ENCODE assay signal across 26 mouse cellular contexts in the genomic region with DNA sequence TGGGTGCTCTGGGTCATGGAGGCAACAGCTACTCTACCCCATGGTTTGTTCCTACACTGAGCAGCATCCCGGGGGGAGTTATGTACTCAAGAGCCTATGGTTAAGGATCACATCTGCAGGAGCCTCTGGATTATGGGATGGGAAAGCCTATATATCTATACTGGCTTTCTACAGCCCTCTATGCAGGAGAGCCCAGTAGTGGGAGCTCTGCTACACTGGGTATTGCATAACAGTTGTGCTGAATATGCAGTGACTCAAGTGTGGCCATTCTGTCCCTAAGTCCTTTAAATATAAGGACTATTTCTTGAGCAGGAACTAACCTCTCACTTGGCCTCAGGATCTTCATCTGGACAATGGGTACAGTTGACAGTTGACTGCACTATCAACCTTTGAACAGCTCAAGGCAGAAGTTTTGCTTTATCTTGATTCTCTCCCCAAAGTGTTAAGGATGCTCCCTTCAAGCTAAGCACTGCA. TPM values are rescaled to one million over a fixed set of nuclear protein-coding genes. Genes with fewer than 3 reads are reported as not detected.
A peak's percentile ranks its signal among the peaks of the same experiment; 100 is the strongest.
DNase-seq lines count a peak whose midpoint lies in the region; ATAC-seq lines count a peak whose summit lies in the region.
"Had no signal": no experiment of that assay in that cellular context is flagged by ENCODE, and none has a peak within 500 bp of the region (broad histone marks: within the 10 kb centered on the region; RNA-seq: fewer than 3 reads in every experiment).

No protein-coding gene starts in this region.

- H3K9me3 ChIP-seq in limb, embryonic 15.5 days = no peaks in the 10 kb centered on the region
- H3K9me3 ChIP-seq in limb, embryonic 10.5 days (replicated peaks) = no peaks in the 10 kb centered on the region
- H3K9me3 ChIP-seq in lung, embryonic 16.5 days (ENCODE audit: control insufficient read depth, low read length) = no peaks in the 10 kb centered on the region
- no peaks in the 10 kb centered on the region for H3K9me3 ChIP-seq in liver, embryonic 16.5 days (replicated peaks; ENCODE audit: control insufficient read depth, low read length)
- H3K9me3 ChIP-seq: embryonic facial prominence, embryonic 10.5 days; forebrain, embryonic 10.5 days; hindbrain, embryonic 10.5 days; midbrain, embryonic 13.5 days had no signal

- H3K4me3 ChIP-seq in limb, embryonic 15.5 days = no peak overlapping the region
- no peak overlapping the region for H3K4me3 ChIP-seq in limb, embryonic 10.5 days
- H3K4me3 ChIP-seq in lung, embryonic 16.5 days (ENCODE audit: low read length) = no peak overlapping the region
- no peak overlapping the region for H3K4me3 ChIP-seq in liver, embryonic 16.5 days (ENCODE audit: low read depth, low read length)
- H3K4me3 ChIP-seq: embryonic facial prominence, embryonic 10.5 days; forebrain, embryonic 10.5 days; hindbrain, embryonic 10.5 days; left cerebral cortex, adult 2 months; midbrain, embryonic 13.5 days had no signal

- 80% methylated on average over 1 of the region's 1 CpGs for WGBS in limb, embryonic 15.5 days
- WGBS in limb, embryonic 10.5 days = 85% methylated on average over 1 of the region's 1 CpGs
- WGBS in lung, embryonic 16.5 days = 62% methylated on average over 1 of the region's 1 CpGs
- WGBS in liver, embryonic 16.5 days (ENCODE audit: insufficient replicate concordance) = 47% methylated on average over 1 of the region's 1 CpGs

- H3K36me3 ChIP-seq in limb, embryonic 15.5 days = peaks cover 58% of the 10 kb centered on the region
- peaks cover 34% of the 10 kb centered on the region for H3K36me3 ChIP-seq in limb, embryonic 10.5 days
- peaks cover 43% of the 10 kb centered on the region for H3K36me3 ChIP-seq in lung, embryonic 16.5 days (ENCODE audit: control insufficient read depth, insufficient read depth, low read length)
- peaks cover 3% of the 10 kb centered on the region for H3K36me3 ChIP-seq in liver, embryonic 16.5 days (ENCODE audit: control insufficient read depth, insufficient read depth)

- H3K9ac ChIP-seq in limb, embryonic 15.5 days = no peak overlapping the region
- H3K9ac ChIP-seq in lung, embryonic 16.5 days (ENCODE audit: low read length) = no peak overlapping the region
- no peak overlapping the region for H3K9ac ChIP-seq in liver, embryonic 16.5 days (ENCODE audit: low read depth, low read length)
- H3K9ac ChIP-seq: liver, embryonic 14.5 days; midbrain, embryonic 13.5 days had no signal

- no peak overlapping the region for H3K4me2 ChIP-seq in limb, embryonic 15.5 days
- no peak overlapping the region for H3K4me2 ChIP-seq in lung, embryonic 16.5 days (ENCODE audit: low read depth, low read length)
- peak overlapping the region; percentile 15; the same call in 1 of the 2 replicates for H3K4me2 ChIP-seq in liver, embryonic 16.5 days (ENCODE audit: low read depth, low read length)
- H3K4me2 ChIP-seq: heart, embryonic 11.5 days; midbrain, embryonic 13.5 days had no signal

- intact Hi-C loops in heart, postnatal 25 days (cut with DNase I) = no loop called here

- peak overlapping the region; percentile 61 for H3K27ac ChIP-seq in limb, embryonic 15.5 days
- H3K27ac ChIP-seq in limb, embryonic 10.5 days = no peak overlapping the region
- H3K27ac ChIP-seq in lung, embryonic 16.5 days (ENCODE audit: low read length) = peak overlapping the region; percentile 83
- H3K27ac ChIP-seq in liver, embryonic 16.5 days (ENCODE audit: low read length) = peak overlapping the region; percentile 70
- H3K27ac ChIP-seq: embryonic facial prominence, embryonic 10.5 days; forebrain, embryonic 10.5 days; hindbrain, embryonic 10.5 days; left cerebral cortex, adult 2 months; liver, embryonic 14.5 days; midbrain, embryonic 13.5 days had no signal

- DNase-seq in heart, adult 11 months = peak; percentile 89
- DNase-seq in heart, postnatal 25 days (ENCODE audit: low spot score) = no peak
- no peak for DNase-seq in limb, embryonic 10.5 days (ENCODE audit: low spot score)
- DNase-seq in lung, postnatal 25 days (ENCODE audit: low spot score) = no peak
- DNase-seq in right cerebral cortex, adult 2 months (ENCODE audit: low spot score in 2 of 2) = no peak
- DNase-seq: cerebellum, adult 11 months; gastrocnemius, postnatal 10 days; kidney, adult 11 months; left cerebral cortex, postnatal 4 days; right cerebral cortex, postnatal 14 days; spleen, adult 18-20 months; thymus, postnatal 14 days had no signal

- ATAC-seq in limb, embryonic 15.5 days (ENCODE audit: insufficient number of reproducible peaks, low FRiP score, low TSS enrichment, low read depth) = no peak
- no peak for ATAC-seq in lung, embryonic 16.5 days (ENCODE audit: low read depth)
- ATAC-seq in liver, embryonic 16.5 days (ENCODE audit: low read depth) = no peak
- ATAC-seq: forebrain, embryonic 16.5 days; hindbrain, embryonic 16.5 days; midbrain, embryonic 13.5 days had no signal

- H3K27me3 ChIP-seq in limb, embryonic 15.5 days = no peaks in the 10 kb centered on the region
- H3K27me3 ChIP-seq in limb, embryonic 10.5 days (ENCODE audit: low read depth, poor library complexity, severe bottlenecking) = no peaks in the 10 kb centered on the region
- no peaks in the 10 kb centered on the region for H3K27me3 ChIP-seq in lung, embryonic 16.5 days (ENCODE audit: control insufficient read depth, insufficient read depth, low read depth, low read length)
- no peaks in the 10 kb centered on the region for H3K27me3 ChIP-seq in liver, embryonic 16.5 days (ENCODE audit: control insufficient read depth, insufficient read depth, low read depth, low read length)
- H3K27me3 ChIP-seq: midbrain, embryonic 13.5 days had no signal

- peaks cover 14% of the 10 kb centered on the region for H3K4me1 ChIP-seq in limb, embryonic 15.5 days
- H3K4me1 ChIP-seq in limb, embryonic 10.5 days = peaks cover 13% of the 10 kb centered on the region
- H3K4me1 ChIP-seq in lung, embryonic 16.5 days (replicated peaks; ENCODE audit: control insufficient read depth, insufficient read depth, low read length) = peaks cover 66% of the 10 kb centered on the region
- peaks cover 17% of the 10 kb centered on the region for H3K4me1 ChIP-seq in liver, embryonic 16.5 days (ENCODE audit: control insufficient read depth, low read depth, low read length)

RNA-seq across cellular contexts. Expression of a gene that starts 17.0 kb away (rescaled TPM):
- total RNA-seq in heart, postnatal 25 days (2021) = 10 to 100 TPM; 35.9 to 36.0 TPM
- polyA plus RNA-seq in limb, embryonic 15.5 days (2015; fragmentation: Nextera tagmentation; extraction: Ambion mirVana) = 12.7 and 17.1 TPM in 2 replicates
- polyA plus RNA-seq in limb, embryonic 10.5 days (2016; fragmentation: Nextera tagmentation; extraction: Ambion mirVana) = 2.4 and 3.2 TPM in 2 replicates
- polyA plus RNA-seq in lung, embryonic 16.5 days (2015; fragmentation: Nextera tagmentation; extraction: Ambion mirVana) = 72.0 and 76.0 TPM in 2 replicates
- polyA plus RNA-seq in liver, embryonic 16.5 days (2015; fragmentation: Nextera tagmentation; extraction: Ambion mirVana) = 7.3 and 8.6 TPM in 2 replicates
- total RNA-seq: monocyte, adult 5-6 weeks had no signal

RNA-seq across cellular contexts. Expression of a gene that starts 43.2 kb away (rescaled TPM):
- 1 to 10 TPM; 5.2 to 5.4 TPM for total RNA-seq in heart, postnatal 25 days (2021)
- polyA plus RNA-seq in limb, embryonic 15.5 days (2015; fragmentation: Nextera tagmentation; extraction: Ambion mirVana) = 63.8 and 65.8 TPM in 2 replicates
- 158 TPM in 2 replicates for polyA plus RNA-seq in limb, embryonic 10.5 days (2016; fragmentation: Nextera tagmentation; extraction: Ambion mirVana)
- 67.5 and 74.5 TPM in 2 replicates for polyA plus RNA-seq in lung, embryonic 16.5 days (2015; fragmentation: Nextera tagmentation; extraction: Ambion mirVana)
- polyA plus RNA-seq in liver, embryonic 16.5 days (2015; fragmentation: Nextera tagmentation; extraction: Ambion mirVana) = 87.2 and 102 TPM in 2 replicates

RNA-seq across cellular contexts. Expression of a gene that starts 56.9 kb away (rescaled TPM):
- 1 to 10 TPM; 8.9 to 9.3 TPM for total RNA-seq in heart, postnatal 25 days (2021)
- 44.8 and 45.1 TPM in 2 replicates for polyA plus RNA-seq in limb, embryonic 15.5 days (2015; fragmentation: Nextera tagmentation; extraction: Ambion mirVana)
- polyA plus RNA-seq in limb, embryonic 10.5 days (2016; fragmentation: Nextera tagmentation; extraction: Ambion mirVana) = 39.2 and 41.5 TPM in 2 replicates
- polyA plus RNA-seq in lung, embryonic 16.5 days (2015; fragmentation: Nextera tagmentation; extraction: Ambion mirVana) = 30.3 and 33.0 TPM in 2 replicates
- polyA plus RNA-seq in liver, embryonic 16.5 days (2015; fragmentation: Nextera tagmentation; extraction: Ambion mirVana) = 236 and 248 TPM in 2 replicates

RNA-seq across cellular contexts. Expression of a gene that starts 57.0 kb away (rescaled TPM):
- under 1 TPM in 1 of 2 experiments, not detected in 1; 0.10 TPM for total RNA-seq in heart, postnatal 25 days (2021)
- 1.9 and 2.1 TPM in 2 replicates for polyA plus RNA-seq in limb, embryonic 15.5 days (2015; fragmentation: Nextera tagmentation; extraction: Ambion mirVana)
- 2.3 TPM in 2 replicates for polyA plus RNA-seq in limb, embryonic 10.5 days (2016; fragmentation: Nextera tagmentation; extraction: Ambion mirVana)
- 1.1 and 1.4 TPM in 2 replicates for polyA plus RNA-seq in lung, embryonic 16.5 days (2015; fragmentation: Nextera tagmentation; extraction: Ambion mirVana)
- 0.13 and 0.14 TPM in 2 replicates for polyA plus RNA-seq in liver, embryonic 16.5 days (2015; fragmentation: Nextera tagmentation; extraction: Ambion mirVana)
- total RNA-seq: granulocyte monocyte progenitor cell, adult 5-6 weeks; monocyte, adult 5-6 weeks had no signal
